Mouse (Mus musculus) left cerebral cortex, postnatal 10 days (tissue): Measurements from ENCODE around the gene Fcho1. TPM values are rescaled to one million over a fixed set of nuclear protein-coding genes. Genes with fewer than 3 reads are reported as not detected.

Experiments used
- DNase-seq, 2 experiments: peaks; one replicate each; pipeline ENCODE4 v3.0.0; 2021 to 2022; ENCODE audit warnings: low spot score in 2 of 2, mixed read lengths in 1 of 2; ENCODE audit errors: extremely low spot score in 1 of 2
- intact Hi-C: fragments of 180-260 bp; cut with DNase I; formaldehyde crosslinking; loops from one replicate; pipeline ENCODE4 v1.15.1; 2025
- total RNA-seq, 2 experiments: library from RNA; stranded (reverse); gene quantifications; 2 replicates each; pipeline ENCODE4 v1.2.3; 2021

Fcho1 gene
- total RNA-seq, 2 experiments from 2014 or later = 139 to 143 TPM

GRCm38 (mm10) chr8:71672168-71672735, 53.3 kb downstream of the Fcho1 start:
- intact Hi-C loops = no loop called here
- no peak for DNase-seq

- intact Hi-C loops = no loop called here
- DNase-seq = peak; percentile 88 to 95
Observed at GRCm38 (mm10) chr8:71671549-71671965, 54.0 kb downstream of the Fcho1 start, which contains the start of gene Unc13a. Gene Unc13a, minus strand, starts transcription at chr8:71671757.

- DNase-seq = peak; percentile 73 to 89
- intact Hi-C loops = no loop called here
Observed at GRCm38 (mm10) chr8:71670621-71671548, 54.6 kb downstream of the Fcho1 start.

- no peak for DNase-seq
- intact Hi-C loops = no loop called here
Observed at GRCm38 (mm10) chr8:71670198-71670597, 55.3 kb downstream of the Fcho1 start.

- DNase-seq = peak in 1 of 2 experiments; percentile 84
- intact Hi-C loops = no loop called here
Observed at GRCm38 (mm10) chr8:71668220-71668975, 57.1 kb downstream of the Fcho1 start.

- intact Hi-C loops = no loop called here
- DNase-seq = no peak
Observed at GRCm38 (mm10) chr8:71667256-71667655, 58.3 kb downstream of the Fcho1 start.

GRCm38 (mm10) chr8:71666855-71667254, 58.7 kb downstream of the Fcho1 start:
- no peak for DNase-seq
- intact Hi-C loops = no loop called here

DNA sequence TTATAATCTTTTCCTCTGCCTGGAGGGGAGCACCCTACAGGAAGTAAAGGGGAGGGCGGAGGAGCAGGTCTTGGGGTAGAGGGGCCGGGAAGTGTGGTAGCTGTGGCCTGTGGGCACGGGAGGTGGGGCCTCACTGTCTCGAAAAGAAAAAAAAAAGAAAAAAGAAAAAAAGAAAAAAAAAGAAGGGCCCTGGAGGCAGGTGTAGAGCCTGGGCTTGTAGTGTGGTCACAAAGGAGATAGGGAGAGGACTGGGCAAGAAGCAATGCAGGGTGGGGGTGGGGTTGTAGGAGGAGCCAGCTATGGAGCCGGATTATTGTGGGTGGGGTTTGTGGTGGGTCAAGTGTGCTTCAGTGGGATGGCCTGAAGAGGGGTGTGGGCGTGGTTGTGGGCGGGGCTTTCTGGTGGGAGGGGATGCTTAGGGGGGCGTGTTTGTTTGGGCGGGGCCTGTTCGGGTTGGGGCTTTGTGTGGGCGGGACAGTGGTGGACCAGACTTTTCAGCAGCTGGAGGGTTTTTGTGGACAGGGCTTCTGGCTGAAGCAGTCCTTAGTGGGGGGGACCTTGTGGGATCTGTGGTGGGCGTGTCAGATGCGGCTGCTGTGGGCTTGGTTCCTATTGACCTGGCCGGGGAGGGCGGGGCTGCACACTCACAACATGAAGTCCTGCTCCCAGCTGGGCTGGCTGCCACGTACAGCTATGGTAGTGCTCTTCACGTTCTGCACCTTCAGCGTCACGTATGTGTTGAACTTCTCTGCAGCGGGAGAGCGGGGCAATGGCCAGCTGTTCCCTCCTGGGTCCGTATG, 60.0 kb downstream of the Fcho1 start:
- DNase-seq = peak in 1 of 2 experiments; percentile 85
- intact Hi-C loops = no loop called here

DNA sequence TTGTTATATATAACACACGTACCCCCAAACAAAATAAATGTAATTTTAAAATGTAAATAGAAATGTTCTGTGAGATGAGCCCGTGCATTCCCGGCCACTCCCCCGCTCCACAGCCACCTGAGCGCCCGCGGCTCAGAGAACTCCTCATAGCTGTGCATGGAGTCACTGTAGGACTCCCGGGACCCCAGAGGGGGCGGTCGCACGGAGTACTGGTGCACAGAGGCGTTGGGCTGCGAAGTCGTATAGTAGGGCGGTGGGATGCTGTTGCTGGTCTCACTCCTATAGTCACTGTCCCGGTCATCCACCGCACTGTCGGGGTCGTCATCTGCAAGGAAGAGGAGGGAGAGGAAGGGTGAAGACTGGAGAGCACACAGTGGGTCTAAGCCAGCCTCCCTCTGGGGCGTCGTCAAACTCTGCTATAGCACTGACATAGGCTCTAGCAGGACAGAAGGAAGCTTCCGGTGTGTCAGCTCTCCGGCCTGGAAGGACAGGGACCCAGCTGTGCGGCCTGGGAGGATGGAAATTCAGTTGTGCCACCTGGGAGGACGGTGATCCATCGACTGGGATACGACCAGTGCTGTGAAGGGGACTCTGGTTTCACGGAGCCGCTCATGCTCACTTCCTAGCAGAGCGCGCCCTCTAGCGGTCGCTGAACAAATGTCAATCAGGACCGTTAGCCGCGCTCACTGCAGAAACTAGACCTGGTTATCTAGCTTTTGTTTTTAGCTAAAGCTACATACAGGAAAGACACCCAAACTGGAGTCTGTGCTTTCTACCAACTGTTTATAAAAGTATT, 65.0 kb downstream of the Fcho1 start:
- intact Hi-C loops = loop anchor here (2.0 kb wide), 1 partner anchor 100 kb away; no protein-coding TSS in a partner anchor

GRCm38 (mm10) chr8:71659751-71660150, 65.8 kb downstream of the Fcho1 start:
- no peak for DNase-seq
- intact Hi-C loops = loop anchor here (2.0 kb wide), 1 partner anchor 99 kb away; no protein-coding TSS in a partner anchor

More for the DNA sequence above, 65.0 kb downstream of the Fcho1 start:
- peak; percentile 83 to 86 for DNase-seq

GRCm38 (mm10) chr8:71658515-71659049, 66.9 kb downstream of the Fcho1 start:
- intact Hi-C loops = no loop called here
- no peak for DNase-seq

Other genes starting within 250 kb of the Fcho1 start
- 10 to 100 TPM; 67.7 to 71.5 TPM for gene Ano8, start 239.8 kb downstream of the Fcho1 start, total RNA-seq
- gene Gtpbp3, start 237.6 kb downstream of the Fcho1 start, total RNA-seq = 10 to 100 TPM; 29.0 to 29.2 TPM
- gene Plvap, start 214.0 kb downstream of the Fcho1 start, total RNA-seq = 1 to 10 TPM; 5.6 to 7.3 TPM
- not detected for gene Ccdc194, start 200.0 kb downstream of the Fcho1 start, total RNA-seq
- 1 to 10 TPM in 1 of 2 experiments, under 1 TPM in 1; 0.95 to 3.4 TPM for gene Bst2, start 188.3 kb downstream of the Fcho1 start, total RNA-seq
- gene Mvb12a, start 182.8 kb downstream of the Fcho1 start, total RNA-seq = 10 to 100 TPM; 35.1 to 36.6 TPM
- not detected for gene Tmem221, start 166.8 kb downstream of the Fcho1 start, total RNA-seq
- gene Nxnl1, start 159.1 kb downstream of the Fcho1 start, total RNA-seq = not detected
- 10 to 100 TPM; 69.5 to 73.6 TPM for gene Slc27a1, start 156.8 kb downstream of the Fcho1 start, total RNA-seq
- gene Pgls, start 133.5 kb downstream of the Fcho1 start, total RNA-seq = 10 to 100 TPM; 63.1 to 75.1 TPM
- gene Fam129c, start 128.1 kb downstream of the Fcho1 start, total RNA-seq = 1 to 10 TPM; 3.4 to 3.5 TPM
- gene Colgalt1, start 114.7 kb downstream of the Fcho1 start, total RNA-seq = 10 to 100 TPM; 65.9 to 71.6 TPM
- 100 to 1,000 TPM; 279 to 290 TPM for gene Unc13a, start 54.0 kb downstream of the Fcho1 start, total RNA-seq
- gene Jak3, start 49.4 kb downstream of the Fcho1 start, total RNA-seq = 1 to 10 TPM; 6.1 to 6.6 TPM
- 1 to 10 TPM; 1.2 to 2.0 TPM for gene Insl3, start 36.5 kb downstream of the Fcho1 start, total RNA-seq
- gene B3gnt3, start 23.9 kb downstream of the Fcho1 start, total RNA-seq = under 1 TPM; 0.26 to 0.41 TPM
- gene Zfp709, start 156.3 kb upstream of the Fcho1 start, total RNA-seq = 10 to 100 TPM; 12.1 to 13.3 TPM
- gene Zfp882, start 182.9 kb upstream of the Fcho1 start, total RNA-seq = 1 to 10 TPM; 9.9 to 10.0 TPM
- 10 to 100 TPM; 27.4 to 30.0 TPM for gene Zfp617, start 182.9 kb upstream of the Fcho1 start, total RNA-seq
- gene Zfp961, start 225.3 kb upstream of the Fcho1 start, total RNA-seq = 10 to 100 TPM; 12.5 to 14.5 TPM